9 mouse cellular contexts compared by ENCODE assay signal in genomic region chr7:58399145-58399604, GRCm38 (mm10).
DNase-seq lines count a peak whose midpoint lies in the region; ATAC-seq and TF ChIP-seq lines count a peak whose summit lies in the region.
"Had no signal": no experiment of that assay in that cellular context is flagged by ENCODE, and none has a peak within 500 bp of the region (broad histone marks: within the 10 kb centered on the region; RNA-seq: fewer than 3 reads in every experiment).

No protein-coding gene starts in this region.

- H3K27me3 ChIP-seq in limb, embryonic 12.5 days, result no peaks in the 10 kb centered on the region
- H3K27me3 ChIP-seq in midbrain, embryonic 14.5 days (ENCODE audit: control insufficient read depth, insufficient read depth, low read length), result no peaks in the 10 kb centered on the region
- H3K27me3 ChIP-seq: CH12.LX had no signal

- no peaks in the 10 kb centered on the region for H3K9me3 ChIP-seq in limb, embryonic 12.5 days
- no peaks in the 10 kb centered on the region for H3K9me3 ChIP-seq in midbrain, embryonic 14.5 days (ENCODE audit: control insufficient read depth, low read length)

- under 1% methylated on average over 21 of the region's 21 CpGs for WGBS in limb, embryonic 12.5 days
- under 1% methylated on average over 21 of the region's 21 CpGs for WGBS in midbrain, embryonic 14.5 days

- H3K4me2 ChIP-seq in limb, embryonic 12.5 days, result peak overlapping the region; percentile 55
- peak overlapping the region; percentile 58 for H3K4me2 ChIP-seq in midbrain, embryonic 14.5 days (ENCODE audit: low read length)

- ATAC-seq in limb, embryonic 12.5 days (ENCODE audit: insufficient number of reproducible peaks, insufficient read depth, low FRiP score, low TSS enrichment, low read depth), result peak; percentile 99
- ATAC-seq in midbrain, embryonic 14.5 days (ENCODE audit: low FRiP score, low TSS enrichment), result peak; percentile 98

- peak; percentile 86 for TF ChIP-seq POLR2A in embryonic fibroblast, embryonic 13.5 days (IDR thresholded peaks at IDR 0.05; ENCODE audit: low read depth, low read length)

- H3K36me3 ChIP-seq in limb, embryonic 12.5 days, result no peaks in the 10 kb centered on the region
- H3K36me3 ChIP-seq in midbrain, embryonic 14.5 days (ENCODE audit: control insufficient read depth, insufficient read depth, low read length), result no peaks in the 10 kb centered on the region

- H3K9ac ChIP-seq in limb, embryonic 12.5 days (replicated peaks), result peak overlapping the region; percentile 52
- peak overlapping the region; percentile 57 for H3K9ac ChIP-seq in midbrain, embryonic 14.5 days (replicated peaks; ENCODE audit: low read length)

- peak overlapping the region; percentile 70 for H3K4me3 ChIP-seq in embryonic fibroblast, embryonic 13.5 days (ENCODE audit: insufficient read depth, low read length)
- peak overlapping the region; percentile 48 for H3K4me3 ChIP-seq in limb, embryonic 12.5 days (replicated peaks)
- H3K4me3 ChIP-seq in midbrain, embryonic 14.5 days (replicated peaks; ENCODE audit: low read depth, low read length), result peak overlapping the region; percentile 38

- H3K27ac ChIP-seq in embryonic fibroblast, embryonic 13.5 days (ENCODE audit: insufficient read depth, low read length), result peak overlapping the region; percentile 86; the same call in 1 of the 2 replicates
- peak overlapping the region; percentile 91 for H3K27ac ChIP-seq in limb, embryonic 12.5 days
- H3K27ac ChIP-seq in midbrain, embryonic 14.5 days (replicated peaks; ENCODE audit: low read depth, low read length), result peak overlapping the region; percentile 95

- H3K4me1 ChIP-seq in embryonic fibroblast, embryonic 13.5 days (ENCODE audit: control insufficient read depth, insufficient read depth, low read length), result no peaks in the 10 kb centered on the region
- H3K4me1 ChIP-seq in limb, embryonic 12.5 days (replicated peaks), result peaks cover 6% of the 10 kb centered on the region; the same call in 1 of the 2 replicates
- H3K4me1 ChIP-seq in midbrain, embryonic 14.5 days (ENCODE audit: control insufficient read depth, insufficient read depth, low read length), result peaks cover 6% of the 10 kb centered on the region

- no peak for TF ChIP-seq CTCF in embryonic fibroblast, embryonic 13.5 days (IDR thresholded peaks at IDR 0.05; ENCODE audit: borderline replicate concordance, insufficient read depth, low read length)

- peak; percentile 95 for DNase-seq in 3T3-L1 (ENCODE audit: low read depth, low spot score)
- peak; percentile 98 for DNase-seq in brain, adult 2 months (ENCODE audit: low read depth, low spot score)
- DNase-seq in heart, adult 8-10 months (ENCODE audit: low spot score), result peak; percentile 98
- peak; percentile 93 to 95 for DNase-seq in kidney, adult 8-10 months
- peak; percentile 99 for DNase-seq in midbrain, embryonic 14.5 days
- peak; percentile 74 for DNase-seq in spleen, adult 12 weeks (ENCODE audit: low spot score)

Comparison
In these comparisons a context has a peak if more than half of its experiments do, and no peak if none do; other contexts are left out.
1. Peak in every context shown above with its lines: DNase-seq, ATAC-seq, H3K4me3 ChIP-seq and H3K27ac ChIP-seq.